8 mouse cellular contexts compared by ENCODE assay signal in the genomic region with DNA sequence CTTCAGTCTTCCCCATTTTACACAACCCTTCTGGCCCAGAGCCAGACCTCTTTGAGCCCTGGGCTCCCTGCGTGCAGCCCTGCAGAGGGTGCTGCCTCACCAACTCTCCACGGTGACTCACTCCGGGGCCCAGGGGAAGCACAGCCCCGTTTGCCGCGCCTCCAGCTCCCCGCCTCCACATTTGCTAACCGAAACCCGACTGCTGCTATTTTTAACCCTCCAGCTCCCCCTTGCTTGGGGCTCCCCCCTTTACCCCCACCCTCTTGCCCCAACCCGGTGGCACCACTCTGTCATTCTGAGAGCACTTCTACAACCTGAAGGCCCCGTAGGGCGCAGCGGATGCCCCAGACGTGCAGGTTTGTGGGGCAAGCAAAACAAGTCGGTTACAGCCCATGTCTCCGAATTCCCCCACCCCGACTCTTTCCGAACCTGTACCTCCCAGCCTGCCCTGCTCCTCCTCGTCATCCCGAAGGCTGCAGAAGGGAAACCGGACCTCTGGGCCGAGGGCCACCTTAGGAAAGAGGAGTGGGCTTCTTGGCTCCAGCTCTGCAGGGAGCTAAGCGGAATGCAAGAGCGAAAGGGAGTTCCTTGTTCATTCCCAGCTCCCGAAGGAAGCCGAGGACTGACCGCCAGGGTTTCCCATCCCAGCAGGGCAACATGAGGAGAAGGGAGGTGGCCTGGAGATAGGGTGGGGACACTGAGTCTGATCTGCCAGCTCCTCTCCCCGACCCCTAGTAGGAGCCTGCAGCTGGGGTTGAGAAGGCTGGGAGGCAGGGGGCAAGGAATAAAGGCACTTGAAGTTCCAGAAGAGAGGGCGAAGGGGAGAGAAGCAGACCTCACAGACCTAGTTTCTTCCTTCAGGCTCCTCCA. TPM values are rescaled to one million over a fixed set of nuclear protein-coding genes. Genes with fewer than 3 reads are reported as not detected.
A peak's percentile ranks its signal among the peaks of the same experiment; 100 is the strongest.
DNase-seq lines count a peak whose midpoint lies in the region; ATAC-seq and TF ChIP-seq lines count a peak whose summit lies in the region.

No protein-coding gene starts in this region.

- no peak for ATAC-seq in hindbrain, embryonic 12.5 days (ENCODE audit: low FRiP score)

- H3K9ac ChIP-seq in ES-E14 (ENCODE audit: insufficient read depth, low read depth, low read length, poor library complexity, severe bottlenecking): 0 out of 2 replicates have a peak overlapping the region, but pooled peaks have one; percentile 13
- H3K9ac ChIP-seq in hindbrain, embryonic 12.5 days: peak overlapping the region; percentile 43

- in situ Hi-C loops in ES-E14 (cut with MboI; ENCODE audit: low sequenced_read_pairs in 2 of 2, unreplicated experiment in 2 of 2): no loop called here

- WGBS in hindbrain, embryonic 12.5 days: 8% methylated on average over 29 of the region's 29 CpGs

- H3K27ac ChIP-seq in ES-E14 (ENCODE audit: insufficient read depth, low read depth, low read length, poor library complexity, severe bottlenecking): no peak overlapping the region
- no peak overlapping the region; the same call in 1 of the 2 replicates for H3K27ac ChIP-seq in hindbrain, embryonic 12.5 days

- H3K4me2 ChIP-seq in hindbrain, embryonic 12.5 days (replicated peaks): peak overlapping the region; percentile 40

- no peaks in the 10 kb centered on the region for H3K36me3 ChIP-seq in ES-E14 (ENCODE audit: control insufficient read depth, insufficient read depth, low read length, poor library complexity, severe bottlenecking)
- peaks cover 3% of the 10 kb centered on the region; the same call in 1 of the 2 replicates for H3K36me3 ChIP-seq in hindbrain, embryonic 12.5 days

- peaks cover 8% of the 10 kb centered on the region; the same call in 1 of the 2 replicates for H3K27me3 ChIP-seq in hindbrain, embryonic 12.5 days

- peak overlapping the region; percentile 51 to 53 for H3K4me3 ChIP-seq in ES-E14 (ENCODE audit: insufficient read depth in 1 of 2, low read depth in 1 of 2, low read length in 2 of 2, poor library complexity in 1 of 2, severe bottlenecking in 1 of 2)
- peak overlapping the region; percentile 15 for H3K4me3 ChIP-seq in hindbrain, embryonic 12.5 days

- no peaks in the 10 kb centered on the region for H3K9me3 ChIP-seq in ES-E14 (ENCODE audit: control insufficient read depth, insufficient read depth, low read depth, low read length)
- H3K9me3 ChIP-seq in hindbrain, embryonic 12.5 days (replicated peaks): no peaks in the 10 kb centered on the region

- H3K4me1 ChIP-seq in ES-E14 (ENCODE audit: control insufficient read depth in 2 of 2, insufficient read depth in 2 of 2, low read length in 2 of 2, poor library complexity in 1 of 2): peaks cover 2 to 10% of the 10 kb centered on the region in 2 experiments; a peak in 2 of 4 replicates
- H3K4me1 ChIP-seq in hindbrain, embryonic 12.5 days: peaks cover 90% of the 10 kb centered on the region

- DNase-seq in ES-E14 (ENCODE audit: low read depth, low spot score): no peak
- DNase-seq in brain, adult 2 months (ENCODE audit: low read depth, low spot score): peak; percentile 90
- DNase-seq in frontal cortex, postnatal 14 days (ENCODE audit: low spot score in 2 of 2): peak; percentile 58 to 67
- DNase-seq in layer of hippocampus, postnatal 36 days: peak; percentile 61 to 67
- DNase-seq in lung, postnatal 36 days: peak; percentile 95
- peak; percentile 91 for DNase-seq in right cerebral cortex, adult 18-20 months
- peak; percentile 91 for DNase-seq in thymus, postnatal 4 days

TF ChIP-seq in ES-E14, 5 proteins besides CTCF, POLR2A, EP300 and RAD21:
- TF ChIP-seq HCFC1 (IDR thresholded peaks at IDR 0.05; ENCODE audit: borderline replicate concordance, insufficient read depth, low read length) (no peak), CHD2 (IDR thresholded peaks at IDR 0.05; ENCODE audit: low read depth, low read length) (no peak), ZNF384 (IDR thresholded peaks at IDR 0.05; ENCODE audit: low read depth, low read length) (no peak), MAFK (IDR thresholded peaks at IDR 0.05; ENCODE audit: insufficient read depth, low read depth, low read length) (no peak), ZC3H11A (IDR thresholded peaks at IDR 0.05; ENCODE audit: borderline replicate concordance, low read depth, low read length) (no peak)

RNA-seq across cellular contexts. Expression of a gene that starts 19.0 kb away (rescaled TPM):
- total RNA-seq in ES-E14 (2012; rRNA removed): 4.4 and 7.4 TPM in 2 replicates
- polyA plus RNA-seq in hindbrain, embryonic 12.5 days (2016; fragmentation: Nextera tagmentation; extraction: Ambion mirVana): 26.7 and 29.1 TPM in 2 replicates
- total RNA-seq in layer of hippocampus, postnatal 36 days (2021): 10 to 100 TPM; 21.3 to 25.0 TPM

RNA-seq across cellular contexts. Expression of a gene that starts 47.0 kb away (rescaled TPM):
- total RNA-seq in ES-E14 (2012; rRNA removed): 15.8 and 18.6 TPM in 2 replicates
- 41.6 and 43.3 TPM in 2 replicates for polyA plus RNA-seq in hindbrain, embryonic 12.5 days (2016; fragmentation: Nextera tagmentation; extraction: Ambion mirVana)
- total RNA-seq in layer of hippocampus, postnatal 36 days (2021): 100 to 1,000 TPM; 133 to 137 TPM

RNA-seq across cellular contexts. Expression of a gene that starts 57.5 kb away (rescaled TPM):
- total RNA-seq in ES-E14 (2012; rRNA removed): 12.5 and 12.7 TPM in 2 replicates
- 9.1 and 10.7 TPM in 2 replicates for polyA plus RNA-seq in hindbrain, embryonic 12.5 days (2016; fragmentation: Nextera tagmentation; extraction: Ambion mirVana)
- total RNA-seq in layer of hippocampus, postnatal 36 days (2021): 10 to 100 TPM; 41.0 to 59.9 TPM
